Mouse (Mus musculus) thymus, postnatal 4 days (tissue): ENCODE measurements around the gene Tppp.
"Not testable (repeated sequence)": the region's sequence is repeated elsewhere in the genome, so short reads cannot be mapped to it uniquely, and the experiment has no call there.

ENCODE experiments used
- DNase-seq: peaks from one replicate; pipeline ENCODE4 v3.0.0; 2021

Tppp gene

GRCm38 (mm10) chr13:74008948-74009718 is at the start of gene Tppp:
TSS of gene Tppp (plus strand) at chr13:74009407.
- peak; percentile 96 for DNase-seq

- no peak for DNase-seq
Observed at GRCm38 (mm10) chr13:73960117-73960652, 49.0 kb upstream of the Tppp start.

- no peak for DNase-seq
Observed at GRCm38 (mm10) chr13:73961177-73961576, 48.0 kb upstream of the Tppp start.

- no peak for DNase-seq
Observed at GRCm38 (mm10) chr13:73963551-73963950, 45.7 kb upstream of the Tppp start, which contains the start of gene Zdhhc11. TSS of gene Zdhhc11 (plus strand) at chr13:73963851.

- DNase-seq, result peak; percentile 42
Observed at GRCm38 (mm10) chr13:73970545-73971448, 38.4 kb upstream of the Tppp start.

- no peak for DNase-seq
Observed at GRCm38 (mm10) chr13:73974523-73974922, 34.7 kb upstream of the Tppp start.

GRCm38 (mm10) chr13:73976935-73977334 is 32.3 kb upstream of the Tppp start:
- no peak for DNase-seq

- DNase-seq, result no peak
Observed at GRCm38 (mm10) chr13:73990325-73990724, 18.9 kb upstream of the Tppp start.

- no peak for DNase-seq
Observed at GRCm38 (mm10) chr13:73990761-73991160, 18.4 kb upstream of the Tppp start.

GRCm38 (mm10) chr13:73991267-73991666 is 17.9 kb upstream of the Tppp start:
- no peak for DNase-seq

- DNase-seq, result no peak
Observed at GRCm38 (mm10) chr13:73996456-73996855, 12.8 kb upstream of the Tppp start.

GRCm38 (mm10) chr13:74000519-74000918 is 8.7 kb upstream of the Tppp start:
- DNase-seq, result no peak

- DNase-seq, result no peak
Observed at GRCm38 (mm10) chr13:74000961-74001360, 8.2 kb upstream of the Tppp start.

- no peak for DNase-seq
Observed at GRCm38 (mm10) chr13:74001492-74001891, 7.7 kb upstream of the Tppp start.

GRCm38 (mm10) chr13:74006881-74007280 is 2.3 kb upstream of the Tppp start:
- DNase-seq, result not testable (repeated sequence)

GRCm38 (mm10) chr13:74008216-74008615 is 991 bp upstream of the Tppp start:
- not testable (repeated sequence) for DNase-seq

- peak; percentile 69 for DNase-seq
Observed at GRCm38 (mm10) chr13:74009791-74010614, 796 bp downstream of the Tppp start.

- DNase-seq, result no peak
Observed at GRCm38 (mm10) chr13:74010678-74011077, 1.5 kb downstream of the Tppp start.

GRCm38 (mm10) chr13:74015908-74016307 is 6.7 kb downstream of the Tppp start:
- no peak for DNase-seq

GRCm38 (mm10) chr13:74017426-74017825 is 8.2 kb downstream of the Tppp start:
- no peak for DNase-seq

- not testable (repeated sequence) for DNase-seq
Observed at GRCm38 (mm10) chr13:74019006-74019405, 9.8 kb downstream of the Tppp start.
